In the genomic region with DNA sequence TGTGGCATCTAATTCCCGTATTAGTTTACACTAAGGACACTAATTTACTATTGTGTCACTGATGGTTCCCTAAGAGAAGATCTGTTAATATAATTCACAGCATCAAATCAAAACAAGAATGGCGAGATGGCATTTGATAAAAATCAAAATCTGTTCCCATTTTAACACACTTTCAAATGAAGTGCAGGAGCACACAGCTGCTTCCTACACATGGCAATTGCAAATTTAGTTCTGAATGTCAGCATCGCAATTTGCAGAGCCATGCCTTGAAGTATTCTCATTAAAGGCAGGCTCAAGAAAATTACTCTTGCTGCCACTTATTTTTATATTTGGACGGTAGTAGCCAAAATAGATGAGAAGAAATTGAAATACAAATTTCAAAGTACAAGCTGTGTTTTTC, we compare ENCODE assay signal across 32 mouse cellular contexts. TPM values are rescaled to one million over a fixed set of nuclear protein-coding genes. Genes with fewer than 3 reads are reported as not detected.
DNase-seq lines count a peak whose midpoint lies in the region; ATAC-seq lines count a peak whose summit lies in the region.
"Had no signal": no experiment of that assay in that cellular context is flagged by ENCODE, and none has a peak within 500 bp of the region (broad histone marks: within the 10 kb centered on the region; RNA-seq: fewer than 3 reads in every experiment).

No protein-coding gene starts in this region.

- no peaks in the 10 kb centered on the region for H3K4me1 ChIP-seq in forebrain, embryonic 13.5 days
- no peaks in the 10 kb centered on the region for H3K4me1 ChIP-seq in forebrain, embryonic 11.5 days (replicated peaks; ENCODE audit: control insufficient read depth, insufficient read depth, low read length)
- H3K4me1 ChIP-seq: embryonic facial prominence, embryonic 13.5 days; heart, embryonic 12.5 days; hindbrain, embryonic 15.5 days; kidney, embryonic 15.5 days; liver, embryonic 12.5 days; megakaryocyte, embryonic 14.5 days; midbrain, embryonic 12.5 days; stomach, embryonic 15.5 days had no signal

- no peaks in the 10 kb centered on the region for H3K27me3 ChIP-seq in forebrain, embryonic 13.5 days
- no peaks in the 10 kb centered on the region for H3K27me3 ChIP-seq in forebrain, embryonic 11.5 days (ENCODE audit: control insufficient read depth, insufficient read depth, low read length)
- H3K27me3 ChIP-seq: embryonic facial prominence, embryonic 13.5 days; hindbrain, embryonic 15.5 days; kidney, embryonic 15.5 days; liver, embryonic 12.5 days; midbrain, embryonic 12.5 days; neural tube, embryonic 13.5 days; stomach, embryonic 15.5 days had no signal

- ATAC-seq in forebrain, embryonic 13.5 days = no peak
- no peak for ATAC-seq in forebrain, embryonic 11.5 days (replicated peaks; ENCODE audit: low FRiP score)
- ATAC-seq: activated CD4-positive, CD25-positive, alpha-beta regulatory T cell, adult 4 months; inflammation-experienced regulatory T-cells, adult 6 months; liver, embryonic 12.5 days; liver, postnatal 0 days; lung, postnatal 0 days had no signal

- 70% methylated on average over 4 of the region's 4 CpGs for WGBS in forebrain, embryonic 13.5 days
- 90% methylated on average over 4 of the region's 4 CpGs for WGBS in forebrain, embryonic 11.5 days

- H3K27ac ChIP-seq in forebrain, embryonic 13.5 days = 0 out of 2 replicates have a peak overlapping the region, but pooled peaks have one; percentile 40
- no peak overlapping the region for H3K27ac ChIP-seq in forebrain, embryonic 11.5 days (ENCODE audit: low read depth, low read length)
- H3K27ac ChIP-seq: embryonic facial prominence, embryonic 13.5 days; heart, adult 2 months; hindbrain, embryonic 15.5 days; kidney, embryonic 15.5 days; liver, embryonic 12.5 days; midbrain, embryonic 12.5 days; stomach, embryonic 15.5 days had no signal

- H3K4me3 ChIP-seq in forebrain, embryonic 13.5 days = no peak overlapping the region
- no peak overlapping the region for H3K4me3 ChIP-seq in forebrain, embryonic 11.5 days (ENCODE audit: low read depth, low read length)
- H3K4me3 ChIP-seq: embryonic facial prominence, embryonic 13.5 days; heart, adult 2 months; heart, embryonic 12.5 days; hindbrain, embryonic 15.5 days; kidney, embryonic 15.5 days; liver, embryonic 12.5 days; megakaryocyte, embryonic 14.5 days; midbrain, embryonic 12.5 days; neural tube, embryonic 13.5 days; stomach, embryonic 15.5 days had no signal

- DNase-seq in forebrain, embryonic 11.5 days (ENCODE audit: low spot score) = no peak
- peak; percentile 31 for DNase-seq in layer of hippocampus, adult 11-12 months (ENCODE audit: low spot score)
- no peak for DNase-seq in layer of hippocampus, postnatal 10 days (ENCODE audit: low spot score in 2 of 2)
- DNase-seq in right cerebral cortex, adult 18-20 months = peak; percentile 30
- no peak for DNase-seq in right cerebral cortex, postnatal 36 days (ENCODE audit: low spot score in 2 of 2)
- DNase-seq in telencephalon, adult 2 months (ENCODE audit: low read depth, low spot score) = peak; percentile 45
- no peak for DNase-seq in kidney, adult 11 months
- DNase-seq: adrenal gland, postnatal 10 days; cerebellum, adult 18-20 months; cerebellum, postnatal 10 days; heart, adult 2 months; heart, postnatal 4 days; kidney, adult 18-20 months; kidney, postnatal 25 days; liver, postnatal 0 days; lung, postnatal 4 days; right cerebral cortex, postnatal 14 days; thymus, postnatal 14 days had no signal

- no peak overlapping the region for H3K9ac ChIP-seq in forebrain, embryonic 13.5 days
- no peak overlapping the region for H3K9ac ChIP-seq in forebrain, embryonic 11.5 days (ENCODE audit: low read length)
- H3K9ac ChIP-seq: embryonic facial prominence, embryonic 13.5 days; heart, embryonic 12.5 days; hindbrain, embryonic 15.5 days; kidney, embryonic 15.5 days; liver, embryonic 12.5 days; liver, postnatal 0 days; midbrain, embryonic 12.5 days; neural tube, embryonic 13.5 days; stomach, embryonic 15.5 days had no signal

- no peak overlapping the region for H3K4me2 ChIP-seq in forebrain, embryonic 13.5 days
- H3K4me2 ChIP-seq in forebrain, embryonic 11.5 days (ENCODE audit: low read depth, low read length, severe bottlenecking) = no peak overlapping the region
- H3K4me2 ChIP-seq: embryonic facial prominence, embryonic 13.5 days; heart, embryonic 12.5 days; hindbrain, embryonic 15.5 days; kidney, embryonic 15.5 days; liver, embryonic 12.5 days; midbrain, embryonic 12.5 days; neural tube, embryonic 13.5 days; stomach, embryonic 15.5 days had no signal

- no peaks in the 10 kb centered on the region for H3K9me3 ChIP-seq in forebrain, embryonic 13.5 days (replicated peaks)
- no peaks in the 10 kb centered on the region for H3K9me3 ChIP-seq in forebrain, embryonic 11.5 days (ENCODE audit: control insufficient read depth, low read length)
- H3K9me3 ChIP-seq: embryonic facial prominence, embryonic 13.5 days; heart, embryonic 12.5 days; hindbrain, embryonic 15.5 days; kidney, embryonic 15.5 days; liver, embryonic 12.5 days; midbrain, embryonic 12.5 days; neural tube, embryonic 13.5 days; stomach, embryonic 15.5 days had no signal

- H3K36me3 ChIP-seq in forebrain, embryonic 13.5 days (ENCODE audit: poor library complexity, severe bottlenecking) = no peaks in the 10 kb centered on the region
- no peaks in the 10 kb centered on the region for H3K36me3 ChIP-seq in forebrain, embryonic 11.5 days (ENCODE audit: control insufficient read depth, insufficient read depth, low read length)
- H3K36me3 ChIP-seq: embryonic facial prominence, embryonic 13.5 days; heart, embryonic 12.5 days; hindbrain, embryonic 15.5 days; kidney, embryonic 15.5 days; liver, embryonic 12.5 days; midbrain, embryonic 12.5 days; neural tube, embryonic 13.5 days; stomach, embryonic 15.5 days had no signal

RNA-seq across cellular contexts. Expression of a gene that starts 30.8 kb away (rescaled TPM):
- 45.7 and 52.3 TPM in 2 replicates for polyA plus RNA-seq in forebrain, embryonic 13.5 days (2015; fragmentation: Nextera tagmentation; extraction: Ambion mirVana)
- 75.4 and 78.6 TPM in 2 replicates for polyA plus RNA-seq in forebrain, embryonic 11.5 days (2014; fragmentation: Nextera tagmentation; extraction: Ambion mirVana)
- total RNA-seq in layer of hippocampus, postnatal 10 days (2021) = 10 to 100 TPM; 62.3 to 63.7 TPM

RNA-seq across cellular contexts. Expression of a gene that starts 36.7 kb away (rescaled TPM):
- polyA plus RNA-seq in forebrain, embryonic 13.5 days (2015; fragmentation: Nextera tagmentation; extraction: Ambion mirVana) = 1.8 and 2.9 TPM in 2 replicates
- 1.5 and 1.7 TPM in 2 replicates for polyA plus RNA-seq in forebrain, embryonic 11.5 days (2014; fragmentation: Nextera tagmentation; extraction: Ambion mirVana)
- total RNA-seq in layer of hippocampus, postnatal 10 days (2021) = 1 to 10 TPM; 4.2 to 4.4 TPM
- total RNA-seq: gastrocnemius, adult 8-10 months; heart, adult 2 months; heart, postnatal 4 days had no signal
- polyA plus RNA-seq: activated CD4-positive, CD25-positive, alpha-beta regulatory T cell, adult 4 months; heart, embryonic 12.5 days; inflammation-experienced regulatory T-cells, adult 6 months; liver, postnatal 0 days had no signal

Comparison
In these comparisons a context has a peak if more than half of its experiments do, and no peak if none do; other contexts are left out.
1. DNase-seq: peak in layer of hippocampus, adult 11-12 months (single experiment), right cerebral cortex, adult 18-20 months (single experiment) and telencephalon, adult 2 months (single experiment); none in forebrain, embryonic 11.5 days (single experiment), layer of hippocampus, postnatal 10 days (0 of 2), right cerebral cortex, postnatal 36 days (0 of 2) and kidney, adult 11 months (single experiment).